Mouse (Mus musculus) kidney, adult 11 months (tissue): ENCODE measurements around the gene Gm20425.

ENCODE experiments used
- DNase-seq: peaks from one replicate; pipeline ENCODE4 v3.0.0; 2022

Gm20425 gene

DNA sequence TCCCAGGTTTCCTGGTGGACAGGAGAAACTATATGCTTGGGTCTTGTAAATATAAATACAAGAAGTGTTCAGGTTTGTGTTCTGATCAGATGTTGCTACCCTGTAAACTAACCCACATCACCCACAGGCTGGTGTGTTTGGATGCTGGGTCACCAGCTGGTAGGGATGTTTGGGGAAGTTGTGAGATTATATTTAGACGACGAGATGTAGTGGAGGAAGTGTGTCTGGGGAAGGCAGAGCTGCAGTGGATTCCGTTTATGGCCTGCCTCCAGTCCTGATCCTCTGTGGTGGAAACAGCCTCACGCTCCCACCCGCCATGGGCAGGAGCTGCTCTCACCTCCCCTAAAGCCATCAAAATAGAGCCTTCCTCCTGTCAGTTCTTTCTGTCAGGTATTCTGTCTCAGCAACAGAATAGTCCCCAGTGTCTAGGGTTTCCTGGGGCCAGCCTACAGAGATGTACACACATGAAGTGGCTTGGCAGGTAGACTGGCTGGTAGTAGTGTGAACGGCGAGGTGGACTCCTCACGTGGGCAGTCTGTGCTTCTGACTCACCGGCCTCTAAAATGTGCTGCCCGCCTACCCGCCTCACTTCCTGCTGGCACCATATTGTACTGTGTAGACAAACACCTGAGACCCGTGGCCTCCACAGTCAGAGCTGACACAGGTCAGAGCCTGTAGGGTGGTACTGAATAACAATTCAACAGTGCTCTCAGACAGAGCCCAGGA lies 80.9 kb downstream of the Gm20425 start:
- DNase-seq = no peak

DNA sequence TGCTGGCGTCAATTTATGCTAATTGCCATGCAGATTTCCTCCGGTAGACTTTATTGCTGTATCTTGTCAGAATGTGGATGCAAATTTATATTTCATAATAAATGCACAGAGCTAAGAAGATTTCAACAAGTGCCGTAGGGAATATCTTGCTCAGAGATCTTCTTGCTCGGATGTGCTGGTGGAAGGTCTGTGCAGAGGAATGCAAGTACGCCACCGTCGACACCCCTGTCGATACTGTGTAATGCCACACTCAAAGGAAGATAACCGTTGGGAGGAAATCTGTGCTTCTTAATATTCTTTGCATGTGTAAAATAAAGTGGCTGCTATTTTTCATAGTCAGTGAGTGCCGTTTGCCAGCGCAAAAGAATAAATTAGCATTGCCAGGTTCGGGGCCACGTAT lies 83.0 kb downstream of the Gm20425 start:
- no peak for DNase-seq

- no peak for DNase-seq
These were observed 83.4 kb downstream of the Gm20425 start for GRCm38 (mm10) chr9:103146703-103147102.

DNA sequence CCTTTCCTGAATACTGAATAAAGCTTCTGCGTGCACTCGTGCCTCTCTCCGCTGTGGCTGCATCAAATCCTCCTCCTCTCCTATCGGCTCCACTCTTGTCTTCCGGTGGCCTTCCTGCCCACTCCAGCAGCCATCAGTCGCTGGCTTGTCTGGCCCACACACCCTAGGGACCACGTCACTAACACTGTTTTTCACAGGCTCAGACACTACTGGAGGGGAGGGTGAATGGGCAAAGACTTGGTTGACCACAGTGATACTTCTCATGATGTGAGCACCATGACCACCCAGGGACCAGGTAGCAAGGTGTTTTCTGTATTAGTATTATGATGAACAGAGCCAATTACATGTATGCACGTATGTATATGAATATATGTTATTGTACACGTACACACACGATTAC lies 83.8 kb downstream of the Gm20425 start:
- no peak for DNase-seq

- DNase-seq = no peak
These were observed 84.8 kb downstream of the Gm20425 start for GRCm38 (mm10) chr9:103145351-103145750.

DNA sequence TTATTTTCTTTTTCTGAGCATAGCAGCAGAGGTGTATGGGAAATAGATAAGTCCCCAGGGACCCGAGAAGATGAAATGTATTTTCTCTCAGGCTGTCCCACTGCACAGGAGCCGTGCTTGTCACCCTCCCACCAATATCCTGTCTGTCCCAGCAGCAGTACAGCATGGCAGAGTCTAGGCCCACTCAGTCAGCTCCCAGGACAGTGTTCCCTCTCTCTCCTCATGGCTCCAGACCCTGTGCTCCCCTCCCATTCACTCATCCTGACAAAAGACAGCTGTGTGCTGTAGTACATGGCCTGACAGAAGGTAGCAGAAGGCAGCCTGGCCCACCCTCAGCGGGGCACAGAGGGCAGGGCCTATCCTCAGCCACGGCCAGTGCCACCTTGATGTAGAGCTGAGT lies 86.2 kb downstream of the Gm20425 start:
- DNase-seq = no peak

DNA sequence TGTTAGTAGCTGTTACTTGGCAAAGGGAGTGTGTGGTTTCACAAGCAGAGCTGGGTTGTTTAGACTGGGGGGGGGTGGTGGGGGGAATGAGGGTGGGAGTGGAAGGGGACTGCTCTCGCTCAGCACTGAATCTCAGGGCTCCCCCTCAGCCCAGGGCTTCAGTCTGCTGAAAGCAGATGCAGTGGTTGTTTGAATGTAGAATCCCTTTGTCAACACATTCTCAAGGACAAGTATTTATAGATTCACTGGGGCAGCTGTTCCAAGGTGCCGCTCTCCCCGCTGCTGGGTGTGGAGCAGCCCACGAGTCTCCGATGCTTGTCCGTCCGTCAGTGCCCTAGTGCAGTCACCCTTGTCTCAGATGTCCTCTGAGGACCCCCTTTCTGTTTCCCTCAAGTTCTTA lies 88.8 kb downstream of the Gm20425 start:
- no peak for DNase-seq

- no peak for DNase-seq
These were observed 89.7 kb downstream of the Gm20425 start for GRCm38 (mm10) chr9:103140384-103140783.
